Mouse (Mus musculus): ENCODE measurements at regions not wholly inside any gene's neighbourhood (a gene's known extent, or its start where the extent isn't known, plus 50 kb on each side); places are given as distances from the start of the nearest gene placed in this dataset.

DNA sequence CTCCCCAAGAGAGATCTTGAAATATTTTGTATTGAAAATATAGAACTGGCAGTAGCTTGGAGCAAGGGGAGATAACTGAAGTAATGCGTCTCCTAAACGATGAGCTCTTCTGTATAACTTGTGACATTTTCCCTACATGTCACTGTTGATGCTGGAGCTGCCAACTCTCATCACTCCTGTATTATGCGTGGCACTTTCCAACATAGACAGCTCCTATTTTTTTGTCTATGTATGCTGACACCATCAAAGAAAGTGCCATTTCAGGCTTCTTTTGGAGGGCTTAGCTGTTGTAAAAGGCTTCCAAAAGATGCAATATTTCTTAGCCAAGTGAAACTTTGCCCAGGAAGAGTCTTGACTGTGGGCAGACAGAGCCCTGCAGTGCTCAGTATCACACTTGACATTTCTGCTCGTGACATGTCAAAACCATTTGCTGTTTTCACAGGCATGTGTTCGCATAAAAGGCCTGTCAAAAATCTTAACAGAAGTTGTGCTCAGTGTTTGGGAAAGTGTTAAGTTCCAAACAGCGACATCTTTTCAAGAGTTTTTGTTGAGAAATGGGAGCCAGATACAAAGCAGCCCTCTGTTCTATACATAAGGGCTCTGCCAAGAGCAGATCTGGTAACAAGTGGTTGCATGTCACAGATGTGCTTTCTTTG is 53.6 kb upstream of the Otol1 start:
- Histone ChIP-seq H3K27me3 (no peaks in the 10 kb centered on the region), H3K4me3 (replicated peaks) (no peak overlapping the region), H3K36me3 (no peaks in the 10 kb centered on the region), H3K9ac (replicated peaks) (no peak overlapping the region), H3K4me2 (no peak overlapping the region), H3K9me3 (no peaks in the 10 kb centered on the region), H3K4me1 (replicated peaks) (no peaks in the 10 kb centered on the region), H3K27ac (no peak overlapping the region)
- ATAC-seq (ENCODE audit: insufficient number of reproducible peaks, insufficient read depth, low FRiP score, low TSS enrichment, low read depth): no peak
- 86% methylated on average over 6 of the region's 6 CpGs for WGBS

DNA sequence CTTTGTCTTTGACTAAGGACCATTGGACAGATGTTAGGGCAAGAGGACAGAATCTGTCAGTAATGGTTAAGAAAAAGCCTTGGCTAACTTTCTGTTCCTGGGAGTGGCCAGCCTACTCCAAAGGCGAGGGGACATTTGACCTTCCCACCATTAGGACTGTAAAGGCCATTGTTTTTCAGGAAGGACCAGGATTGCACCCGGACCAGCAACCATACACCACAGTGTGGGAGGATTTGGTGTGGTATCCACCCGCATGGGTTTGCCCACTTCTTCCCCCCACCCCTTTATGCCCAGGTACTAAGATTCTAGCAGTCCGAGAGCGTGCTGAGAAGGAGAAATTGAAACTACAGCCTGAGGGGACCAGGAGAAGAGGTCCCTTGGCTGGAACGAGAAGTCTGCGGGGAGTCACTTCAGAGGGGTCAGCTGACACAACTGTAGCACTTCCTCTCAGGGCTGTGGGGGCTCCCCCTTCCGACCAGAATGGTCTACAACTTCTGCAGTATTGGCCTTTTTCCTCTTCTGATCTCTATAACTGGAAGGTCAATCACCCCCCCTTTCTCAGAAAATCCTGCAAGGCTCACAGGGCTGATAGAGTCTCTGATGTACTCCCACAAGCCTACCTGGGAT is 63.2 kb upstream of the Sptssb start:
- peaks cover 14% of the 10 kb centered on the region for H3K4me1 ChIP-seq (replicated peaks)
- no peaks in the 10 kb centered on the region for H3K27me3 ChIP-seq
- H3K36me3 ChIP-seq: no peaks in the 10 kb centered on the region
- H3K27ac ChIP-seq: no peak overlapping the region
- no peak overlapping the region for H3K4me2 ChIP-seq
- H3K4me3 ChIP-seq (replicated peaks): no peak overlapping the region
- no peak for ATAC-seq (ENCODE audit: insufficient number of reproducible peaks, insufficient read depth, low FRiP score, low TSS enrichment, low read depth)
- H3K9ac ChIP-seq (replicated peaks): no peak overlapping the region
- H3K9me3 ChIP-seq: no peaks in the 10 kb centered on the region
- 79% methylated on average over 8 of the region's 8 CpGs for WGBS

- H3K9me3 ChIP-seq: no peaks in the 10 kb centered on the region
- H3K4me1 ChIP-seq (replicated peaks): peaks cover 12% of the 10 kb centered on the region
- 47% methylated on average over 14 of the region's 14 CpGs for WGBS
- peak overlapping the region; percentile 30 for H3K4me2 ChIP-seq
- 0 out of 2 replicates have a peak overlapping the region, but pooled peaks have one; percentile 27 for H3K9ac ChIP-seq (replicated peaks)
- H3K27me3 ChIP-seq: no peaks in the 10 kb centered on the region
- H3K4me3 ChIP-seq (replicated peaks): no peak overlapping the region
- H3K36me3 ChIP-seq: no peaks in the 10 kb centered on the region
- H3K27ac ChIP-seq: no peak overlapping the region
- ATAC-seq (ENCODE audit: insufficient number of reproducible peaks, insufficient read depth, low FRiP score, low TSS enrichment, low read depth): no peak
Measured at GRCm38 (mm10) chr3:69912859-69913258, 53.1 kb upstream of the Sptssb start.

DNA sequence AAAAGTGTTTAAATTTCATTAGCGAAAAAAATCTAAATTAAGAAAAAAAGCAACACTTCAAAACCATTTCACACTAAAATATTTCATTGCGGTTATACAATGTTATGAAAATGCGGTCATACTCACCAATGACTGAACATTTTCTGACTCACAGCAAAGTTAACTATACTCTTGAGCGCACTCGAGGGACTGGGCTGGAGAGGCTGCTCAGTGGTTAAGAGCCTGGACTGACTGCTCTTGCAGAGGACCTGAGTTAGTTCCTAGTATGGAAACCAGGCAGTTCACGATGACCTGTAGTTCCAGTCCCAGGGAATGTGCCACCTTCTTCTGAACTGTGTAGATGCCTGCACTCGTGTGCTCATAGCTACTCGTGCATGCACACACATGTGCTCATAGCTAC is 50.3 kb upstream of the Sptssb start:
- no peak overlapping the region for H3K27ac ChIP-seq
- H3K4me2 ChIP-seq: no peak overlapping the region
- H3K36me3 ChIP-seq: no peaks in the 10 kb centered on the region
- H3K27me3 ChIP-seq: no peaks in the 10 kb centered on the region
- no peak for ATAC-seq (ENCODE audit: insufficient number of reproducible peaks, insufficient read depth, low FRiP score, low TSS enrichment, low read depth)
- WGBS: 85% methylated on average over 8 of the region's 8 CpGs
- H3K4me1 ChIP-seq (replicated peaks): peaks cover 12% of the 10 kb centered on the region
- H3K9me3 ChIP-seq: no peaks in the 10 kb centered on the region
- H3K9ac ChIP-seq (replicated peaks): no peak overlapping the region
- H3K4me3 ChIP-seq (replicated peaks): no peak overlapping the region
